Mouse (Mus musculus): ENCODE measurements at regions not wholly inside any gene's neighbourhood (a gene's known extent, or its start where the extent isn't known, plus 50 kb on each side); places are given as distances from the start of the nearest gene placed in this dataset.

- no peak for DNase-seq (ENCODE audit: low spot score in 2 of 2)
Measured at GRCm38 (mm10) chr4:89001470-89001869, 121.5 kb upstream of the Ifne start.

- no peak for DNase-seq (ENCODE audit: low spot score in 2 of 2)
Measured at GRCm38 (mm10) chr4:89000855-89001254, 120.9 kb upstream of the Ifne start.

GRCm38 (mm10) chr4:89000200-89000599, 120.2 kb upstream of the Ifne start:
- DNase-seq (ENCODE audit: low spot score in 2 of 2), result no peak

GRCm38 (mm10) chr4:88998286-88998685, 118.3 kb upstream of the Ifne start:
- DNase-seq (ENCODE audit: low spot score in 2 of 2), result no peak

GRCm38 (mm10) chr4:88995129-88995919, 115.3 kb upstream of the Ifne start:
- DNase-seq (ENCODE audit: low spot score in 2 of 2), result no peak

- DNase-seq (ENCODE audit: low spot score in 2 of 2), result no peak
Measured at GRCm38 (mm10) chr4:88994486-88994885, 114.5 kb upstream of the Ifne start.

GRCm38 (mm10) chr4:88992498-88992897, 112.5 kb upstream of the Ifne start:
- no peak for DNase-seq (ENCODE audit: low spot score in 2 of 2)

GRCm38 (mm10) chr4:88988363-88988762, 108.4 kb upstream of the Ifne start:
- no peak for DNase-seq (ENCODE audit: low spot score in 2 of 2)

GRCm38 (mm10) chr4:88987103-88987502, 107.1 kb upstream of the Ifne start:
- no peak for DNase-seq (ENCODE audit: low spot score in 2 of 2)

GRCm38 (mm10) chr4:88982457-88982856, 102.5 kb upstream of the Ifne start:
- DNase-seq (ENCODE audit: low spot score in 2 of 2), result no peak

- no peak for DNase-seq (ENCODE audit: low spot score in 2 of 2)
Measured at GRCm38 (mm10) chr4:88977099-88977888, 97.3 kb upstream of the Ifne start.

- no peak for DNase-seq (ENCODE audit: low spot score in 2 of 2)
Measured at GRCm38 (mm10) chr4:88974535-88974934, 94.5 kb upstream of the Ifne start.

- no peak for DNase-seq (ENCODE audit: low spot score in 2 of 2)
Measured at GRCm38 (mm10) chr4:88969134-88969841, 89.3 kb upstream of the Ifne start.

- no peak for DNase-seq (ENCODE audit: low spot score in 2 of 2)
Measured at GRCm38 (mm10) chr4:88959621-88960020, 79.6 kb upstream of the Ifne start.

- no peak for DNase-seq (ENCODE audit: low spot score in 2 of 2)
Measured at GRCm38 (mm10) chr4:88956605-88957004, 76.6 kb upstream of the Ifne start.

GRCm38 (mm10) chr4:88956151-88956550, 76.2 kb upstream of the Ifne start:
- no peak for DNase-seq (ENCODE audit: low spot score in 2 of 2)

- no peak for DNase-seq (ENCODE audit: low spot score in 2 of 2)
Measured at GRCm38 (mm10) chr4:88955571-88955970, 75.6 kb upstream of the Ifne start.

- DNase-seq (ENCODE audit: low spot score in 2 of 2), result no peak
Measured at GRCm38 (mm10) chr4:88954045-88954444, 74.0 kb upstream of the Ifne start.

- DNase-seq (ENCODE audit: low spot score in 2 of 2), result no peak
Measured at GRCm38 (mm10) chr4:88951034-88951336, 71.0 kb upstream of the Ifne start.

GRCm38 (mm10) chr4:88950181-88951033, 70.4 kb upstream of the Ifne start:
- DNase-seq (ENCODE audit: low spot score in 2 of 2), result no peak
